Mouse (Mus musculus) right cerebral cortex, postnatal 36 days (tissue): Measurements from ENCODE around the gene Galr2.
"Not testable (repeated sequence)": the region's sequence is repeated elsewhere in the genome, so short reads cannot be mapped to it uniquely, and the experiment has no call there.

Source experiments
- DNase-seq, 2 experiments: peaks; one replicate each; pipeline ENCODE4 v3.0.0; 2022; ENCODE audit warnings: low spot score in 2 of 2, mixed read lengths in 1 of 2

The Galr2 gene

GRCm38 (mm10) chr11:116269560-116269959 lies 11.2 kb upstream of the Galr2 start:
- DNase-seq: no peak

DNA sequence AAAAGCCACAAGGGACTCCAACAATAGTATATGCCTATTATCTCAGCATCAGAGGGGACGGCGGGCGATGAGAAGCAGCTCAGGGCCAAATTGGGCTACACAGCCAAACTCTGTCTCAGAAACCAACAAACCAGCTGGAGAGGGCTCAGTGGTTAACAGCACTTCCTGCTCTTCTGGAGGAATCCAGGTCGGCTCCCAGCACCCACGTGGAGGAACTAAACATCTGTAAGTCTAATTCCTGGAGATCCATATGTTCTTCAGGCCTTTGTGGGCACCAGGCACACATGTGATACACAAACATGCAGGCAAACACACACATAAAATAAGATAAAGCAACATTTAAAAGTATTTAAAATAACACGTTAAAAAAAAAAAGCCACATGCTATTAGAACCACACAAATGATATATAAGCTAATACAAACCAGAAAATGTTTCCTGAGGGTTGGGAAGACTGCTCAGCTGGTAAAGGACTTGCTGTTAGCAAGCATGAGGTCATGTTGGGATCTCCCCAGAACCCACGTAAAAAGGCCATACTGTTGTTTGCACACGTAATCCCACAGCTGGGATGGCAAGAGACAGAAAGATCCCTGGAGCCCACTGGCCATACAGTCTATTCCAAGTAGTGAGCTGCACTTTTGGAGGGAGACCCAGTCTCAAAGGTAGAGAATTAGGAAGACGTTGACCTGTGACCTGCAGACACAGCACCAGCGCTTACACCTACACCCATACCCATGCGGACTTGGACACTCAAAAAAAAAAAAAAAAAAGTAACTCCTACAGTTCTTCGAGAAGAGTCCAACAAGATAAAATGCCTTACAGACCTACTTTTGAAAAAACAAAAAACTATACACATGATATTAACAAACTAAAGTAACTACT lies 7.9 kb upstream of the Galr2 start:
- DNase-seq: no peak

- no peak for DNase-seq
These were observed 7.2 kb upstream of the Galr2 start for GRCm38 (mm10) chr11:116273469-116274044.

DNA sequence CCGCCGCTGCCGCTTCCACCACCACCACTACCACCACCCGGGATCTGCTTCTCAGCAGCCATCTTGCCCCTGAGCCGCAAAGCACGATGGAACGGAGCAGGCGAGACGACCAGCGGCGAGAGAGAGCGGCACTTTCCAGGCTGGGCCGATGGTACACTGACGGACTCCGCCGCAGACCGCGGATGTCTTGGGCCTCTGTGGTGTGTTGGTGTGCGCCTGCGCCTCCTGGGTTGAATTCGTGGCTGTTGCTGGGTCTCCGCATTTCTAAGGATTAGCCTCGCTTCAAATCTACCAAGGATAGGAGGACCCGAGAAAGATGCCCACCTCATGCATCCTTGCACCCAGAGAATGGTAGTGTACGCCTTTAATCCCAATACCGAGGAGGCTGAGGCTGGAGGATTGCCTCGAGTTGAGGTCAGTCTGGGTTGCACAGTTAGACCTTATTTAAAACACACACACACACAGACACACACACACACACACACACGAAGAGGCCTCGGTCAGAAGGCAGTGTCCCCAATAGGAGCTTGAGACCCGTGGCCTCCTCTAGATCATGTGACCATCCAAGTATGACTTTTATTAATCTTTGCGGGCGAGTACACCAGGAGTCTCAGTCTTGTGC lies 6.6 kb upstream of the Galr2 start, which contains the start of gene Srp68:
TSS of gene Srp68 (minus strand) at position 173 of the 622 bp plus-strand sequence.
- peak; percentile 92 for DNase-seq

- not testable (repeated sequence) for DNase-seq
These were observed 3.6 kb upstream of the Galr2 start for GRCm38 (mm10) chr11:116277184-116277583.

DNA sequence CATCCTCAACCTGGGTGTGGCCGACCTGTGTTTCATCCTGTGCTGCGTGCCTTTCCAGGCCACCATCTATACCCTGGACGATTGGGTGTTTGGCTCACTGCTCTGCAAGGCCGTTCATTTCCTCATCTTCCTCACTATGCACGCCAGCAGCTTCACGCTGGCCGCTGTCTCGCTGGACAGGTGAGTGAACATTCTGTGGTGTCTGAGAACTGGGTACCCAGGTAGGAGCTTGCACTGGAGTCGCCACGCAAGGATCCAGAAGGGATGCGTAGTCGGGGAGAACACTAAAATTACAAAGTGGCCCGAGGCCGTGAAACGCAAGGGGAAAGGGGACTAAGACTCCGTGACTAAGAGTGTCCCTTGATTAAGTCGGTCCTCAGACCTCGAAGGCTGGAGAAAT lies 932 bp downstream of the Galr2 start:
- DNase-seq: no peak

DNA sequence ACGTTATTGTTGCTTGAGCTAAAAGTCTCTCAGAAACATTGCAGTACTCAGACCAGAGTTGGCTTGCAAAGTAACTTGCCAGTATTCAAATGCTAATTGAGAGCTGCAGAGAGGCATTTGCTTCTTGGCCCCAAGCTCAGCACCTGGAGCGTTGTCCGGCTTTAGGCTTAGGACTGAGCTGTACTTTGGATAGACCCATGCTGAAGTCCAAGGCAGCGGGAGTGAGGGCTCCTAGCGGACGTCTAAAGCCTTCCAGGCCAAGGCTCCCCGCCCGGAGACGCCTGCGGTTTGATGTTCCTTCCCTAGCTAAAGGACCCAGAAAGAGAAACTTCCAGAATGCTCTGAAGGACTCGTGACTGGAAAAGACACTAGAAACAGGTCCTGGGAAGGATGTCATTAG lies 1.4 kb downstream of the Galr2 start:
- DNase-seq: no peak

- DNase-seq: no peak
These were observed 2.3 kb downstream of the Galr2 start for GRCm38 (mm10) chr11:116282912-116283521.

- DNase-seq: no peak
These were observed 3.2 kb downstream of the Galr2 start for GRCm38 (mm10) chr11:116283982-116284381.

- DNase-seq: no peak
These were observed 5.0 kb downstream of the Galr2 start for GRCm38 (mm10) chr11:116285770-116286191.

GRCm38 (mm10) chr11:116287351-116287750 lies 6.6 kb downstream of the Galr2 start:
- DNase-seq: no peak

- no peak for DNase-seq
These were observed 9.8 kb downstream of the Galr2 start for GRCm38 (mm10) chr11:116290556-116290955.

DNA sequence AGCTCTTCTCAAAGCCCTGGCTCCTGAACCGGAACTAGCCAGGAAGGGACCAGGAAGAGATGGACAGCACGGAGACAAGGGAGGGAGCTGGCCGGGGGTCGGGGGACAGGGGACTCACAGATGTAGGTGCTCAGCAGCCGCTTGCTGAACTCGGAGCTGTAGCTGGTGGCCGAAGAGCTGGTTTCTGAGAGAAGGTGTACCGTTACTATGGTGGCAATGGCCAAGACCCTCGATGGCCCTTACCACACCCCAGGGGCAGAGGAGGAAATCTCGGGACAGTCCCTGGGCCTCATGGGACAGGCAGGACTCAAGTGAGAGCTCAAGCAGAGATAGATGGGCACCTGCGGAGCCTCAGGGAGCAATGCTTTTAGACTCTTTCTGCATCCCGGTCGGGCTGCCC lies 11.7 kb downstream of the Galr2 start:
- no peak for DNase-seq

DNA sequence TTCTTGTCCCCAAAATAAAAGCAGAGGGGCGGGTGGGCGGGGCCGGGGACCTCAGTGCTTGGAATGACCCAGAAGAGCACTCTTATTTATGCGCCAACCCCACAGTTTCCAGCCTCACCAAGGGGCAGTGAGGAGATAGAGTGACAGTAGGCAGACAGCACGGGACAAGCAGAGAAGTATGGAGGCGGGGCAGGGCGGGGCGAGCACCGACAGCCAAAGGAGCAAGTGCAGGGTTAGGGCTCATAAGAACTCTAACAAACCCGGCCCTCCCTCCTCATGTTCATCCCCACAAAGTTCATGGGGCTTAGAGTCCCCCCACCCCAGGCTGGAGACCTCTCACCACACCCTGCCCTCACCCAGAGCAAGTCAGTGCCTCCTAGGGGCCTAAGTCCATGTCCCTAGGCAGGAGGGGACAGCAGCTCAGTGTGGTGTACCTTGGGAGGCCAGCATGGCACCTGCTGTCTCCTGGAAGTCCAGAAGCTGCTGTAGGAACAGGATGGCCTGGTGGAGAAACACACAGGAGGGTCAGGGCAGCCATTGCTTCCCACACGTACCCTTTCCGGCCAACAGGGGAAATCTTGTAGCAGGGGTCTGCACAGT lies 12.9 kb downstream of the Galr2 start:
- no peak for DNase-seq

DNA sequence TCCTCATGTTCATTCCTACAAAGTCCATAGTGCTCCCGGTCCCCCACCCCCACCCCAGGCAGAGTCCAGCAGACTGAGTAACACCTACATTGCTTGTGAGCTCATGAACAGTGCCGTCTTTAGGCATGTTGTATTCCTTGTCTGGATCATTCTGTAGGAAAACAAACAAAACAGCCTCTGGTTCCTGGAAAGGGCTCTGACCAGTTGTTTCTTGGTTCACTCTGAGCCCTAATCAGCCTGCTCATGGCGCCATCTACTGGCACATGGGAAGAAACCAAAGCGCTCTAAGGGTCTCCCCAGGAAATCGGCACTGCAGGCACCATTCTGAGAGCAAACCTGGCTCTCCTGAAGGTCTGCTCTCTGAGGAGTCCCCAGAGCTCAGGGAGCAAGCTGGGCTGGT lies 13.6 kb downstream of the Galr2 start:
- no peak for DNase-seq

DNA sequence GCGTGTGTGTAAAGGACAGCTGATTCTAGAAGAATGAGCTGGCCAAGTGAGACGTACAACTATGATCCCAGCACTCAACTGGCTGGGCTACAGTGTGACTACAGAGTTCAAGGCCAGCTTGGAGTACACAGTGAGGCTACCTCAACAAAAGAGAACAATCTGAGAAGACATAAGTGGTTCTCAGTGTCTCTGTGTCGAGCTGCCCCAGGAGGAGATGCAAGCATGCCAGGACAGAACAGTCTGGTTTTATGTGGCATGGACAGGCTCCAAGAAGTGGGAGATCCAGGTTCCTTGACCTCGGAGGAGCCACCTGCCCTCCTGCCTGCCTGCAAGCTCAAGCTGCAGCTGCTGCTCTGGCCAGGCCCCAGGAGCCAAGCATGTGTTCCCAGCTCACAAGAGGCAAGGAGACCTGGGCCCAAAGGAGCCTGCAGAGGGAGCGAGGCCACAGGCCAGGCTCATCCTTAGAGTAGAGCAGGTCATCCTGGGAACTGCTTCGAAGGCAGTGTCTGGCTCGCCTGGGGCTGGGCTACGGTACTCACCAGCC lies 15.5 kb downstream of the Galr2 start:
- no peak for DNase-seq

GRCm38 (mm10) chr11:116297017-116297416 lies 16.3 kb downstream of the Galr2 start:
- DNase-seq: no peak

GRCm38 (mm10) chr11:116298221-116298620 lies 17.5 kb downstream of the Galr2 start:
- no peak for DNase-seq

- DNase-seq: no peak
These were observed 17.9 kb downstream of the Galr2 start for GRCm38 (mm10) chr11:116298621-116299020.

DNA sequence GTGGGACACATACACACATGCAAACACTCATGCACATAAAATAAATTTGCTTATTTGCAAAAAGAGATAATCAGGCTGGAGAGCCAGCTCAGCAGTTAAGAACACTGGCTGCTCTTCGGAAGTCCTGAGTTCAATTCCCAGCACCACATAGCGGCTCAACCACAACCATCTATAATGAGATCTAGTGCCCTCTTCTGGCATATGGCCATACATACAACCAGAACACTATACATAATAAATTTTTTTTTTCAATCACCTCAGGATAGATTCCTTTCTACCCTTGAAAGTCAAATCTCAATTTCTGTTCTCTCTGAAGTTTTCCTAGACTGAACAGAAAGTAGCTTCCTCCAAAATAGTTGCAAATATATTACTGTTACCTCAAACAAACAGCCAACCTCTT lies 24.7 kb downstream of the Galr2 start:
- DNase-seq: no peak

- peak; percentile 86 for DNase-seq
These were observed 25.6 kb downstream of the Galr2 start for GRCm38 (mm10) chr11:116306126-116306982.
